Comparison of ENCODE assay signal across 25 mouse cellular contexts in the genomic region with DNA sequence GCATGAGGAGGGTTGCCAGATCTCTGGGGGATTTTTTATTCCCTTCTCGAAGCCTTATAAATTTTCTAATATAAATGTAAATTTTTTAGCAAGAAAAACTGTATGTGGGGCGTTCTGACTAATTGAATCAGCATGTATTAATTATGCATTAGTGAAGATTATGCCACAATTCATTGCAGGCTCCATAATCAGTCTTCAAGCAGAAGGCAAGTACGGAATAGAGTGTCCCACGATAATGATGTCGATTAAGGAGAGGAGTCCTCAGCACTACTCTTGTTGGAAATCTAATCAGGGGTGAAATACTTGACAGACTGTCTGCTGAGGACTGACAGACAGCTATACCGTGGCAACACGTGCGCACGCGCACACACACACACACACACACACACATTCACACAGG.
DNase-seq lines count a peak whose midpoint lies in the region; ATAC-seq and TF ChIP-seq lines count a peak whose summit lies in the region.
"Had no signal": no experiment of that assay in that cellular context is flagged by ENCODE, and none has a peak within 500 bp of the region (broad histone marks: within the 10 kb centered on the region; RNA-seq: fewer than 3 reads in every experiment).

No protein-coding gene starts in this region.

- H3K4me3 ChIP-seq in forebrain, postnatal 0 days (ENCODE audit: low read depth, low read length) = no peak overlapping the region
- H3K4me3 ChIP-seq in forebrain, embryonic 15.5 days = no peak overlapping the region
- H3K4me3 ChIP-seq in neural tube, embryonic 12.5 days = no peak overlapping the region
- no peak overlapping the region for H3K4me3 ChIP-seq in neural tube, embryonic 15.5 days (replicated peaks)
- H3K4me3 ChIP-seq in hindbrain, embryonic 15.5 days = no peak overlapping the region
- H3K4me3 ChIP-seq in midbrain, postnatal 0 days (ENCODE audit: low read depth, low read length) = no peak overlapping the region
- H3K4me3 ChIP-seq: embryonic facial prominence, embryonic 12.5 days; heart, embryonic 15.5 days; left cerebral cortex, adult 2 months; liver, embryonic 13.5 days; myocyte had no signal

- H3K9ac ChIP-seq in forebrain, postnatal 0 days = no peak overlapping the region
- no peak overlapping the region for H3K9ac ChIP-seq in forebrain, embryonic 15.5 days (replicated peaks)
- no peak overlapping the region for H3K9ac ChIP-seq in neural tube, embryonic 12.5 days
- H3K9ac ChIP-seq in neural tube, embryonic 15.5 days (replicated peaks) = no peak overlapping the region
- H3K9ac ChIP-seq in hindbrain, embryonic 15.5 days = no peak overlapping the region
- no peak overlapping the region for H3K9ac ChIP-seq in midbrain, postnatal 0 days (replicated peaks; ENCODE audit: low read length, poor library complexity, severe bottlenecking)
- H3K9ac ChIP-seq: embryonic facial prominence, embryonic 12.5 days; heart, embryonic 15.5 days; liver, embryonic 13.5 days had no signal

- ATAC-seq in forebrain, postnatal 0 days = peak; percentile 38; the same call in 1 of the 2 replicates
- ATAC-seq in forebrain, embryonic 15.5 days (replicated peaks) = no peak
- ATAC-seq in neural tube, embryonic 12.5 days (ENCODE audit: low FRiP score, low read depth) = 0 out of 2 replicates have a peak, but pooled peaks have one; percentile 28
- no peak for ATAC-seq in neural tube, embryonic 15.5 days (ENCODE audit: low FRiP score)
- peak; percentile 46; the same call in 1 of the 2 replicates for ATAC-seq in hindbrain, embryonic 15.5 days (ENCODE audit: low FRiP score, low read depth)
- peak; percentile 29; the same call in 1 of the 2 replicates for ATAC-seq in midbrain, postnatal 0 days (ENCODE audit: low FRiP score)
- ATAC-seq: Patski had no signal

- H3K36me3 ChIP-seq in forebrain, postnatal 0 days (ENCODE audit: insufficient read depth) = no peaks in the 10 kb centered on the region
- H3K36me3 ChIP-seq in forebrain, embryonic 15.5 days = no peaks in the 10 kb centered on the region
- no peaks in the 10 kb centered on the region for H3K36me3 ChIP-seq in neural tube, embryonic 12.5 days
- no peaks in the 10 kb centered on the region for H3K36me3 ChIP-seq in neural tube, embryonic 15.5 days
- H3K36me3 ChIP-seq in hindbrain, embryonic 15.5 days = no peaks in the 10 kb centered on the region
- H3K36me3 ChIP-seq in midbrain, postnatal 0 days (ENCODE audit: insufficient read depth, low read length) = no peaks in the 10 kb centered on the region
- H3K36me3 ChIP-seq: embryonic facial prominence, embryonic 12.5 days; heart, embryonic 15.5 days; liver, embryonic 13.5 days had no signal

- no peaks in the 10 kb centered on the region for H3K4me1 ChIP-seq in forebrain, postnatal 0 days (ENCODE audit: insufficient read depth)
- H3K4me1 ChIP-seq in forebrain, embryonic 15.5 days = 0 out of 2 replicates have a peak, but pooled peaks cover 5% of the 10 kb centered on the region
- no peaks in the 10 kb centered on the region; the same call in 1 of the 2 replicates for H3K4me1 ChIP-seq in neural tube, embryonic 12.5 days
- 0 out of 2 replicates have a peak, but pooled peaks cover 11% of the 10 kb centered on the region for H3K4me1 ChIP-seq in neural tube, embryonic 15.5 days
- peaks cover 8% of the 10 kb centered on the region for H3K4me1 ChIP-seq in hindbrain, embryonic 15.5 days (replicated peaks)
- no peaks in the 10 kb centered on the region for H3K4me1 ChIP-seq in midbrain, postnatal 0 days (ENCODE audit: insufficient read depth, low read length)
- H3K4me1 ChIP-seq: embryonic facial prominence, embryonic 12.5 days; heart, embryonic 15.5 days; liver, embryonic 13.5 days had no signal

- H3K27me3 ChIP-seq in forebrain, postnatal 0 days (ENCODE audit: insufficient read depth, low read length) = no peaks in the 10 kb centered on the region
- no peaks in the 10 kb centered on the region for H3K27me3 ChIP-seq in forebrain, embryonic 15.5 days
- H3K27me3 ChIP-seq in neural tube, embryonic 12.5 days (replicated peaks) = no peaks in the 10 kb centered on the region
- H3K27me3 ChIP-seq in neural tube, embryonic 15.5 days (replicated peaks) = no peaks in the 10 kb centered on the region
- H3K27me3 ChIP-seq in hindbrain, embryonic 15.5 days = no peaks in the 10 kb centered on the region
- H3K27me3 ChIP-seq in midbrain, postnatal 0 days (ENCODE audit: insufficient read depth, low read length) = no peaks in the 10 kb centered on the region
- H3K27me3 ChIP-seq: embryonic facial prominence, embryonic 12.5 days; heart, embryonic 15.5 days; liver, embryonic 13.5 days; Patski had no signal

- DNase-seq in forebrain, postnatal 0 days = no peak
- peak; percentile 27 for DNase-seq in midbrain, postnatal 0 days (ENCODE audit: low spot score)
- DNase-seq in c-Kit-positive CD71-positive TER-119-positive erythroid progenitor cells, embryonic 14.5 days (ENCODE audit: low spot score) = no peak
- DNase-seq: adrenal gland, postnatal 36 days; cerebellum, adult 11-12 months; cerebellum, postnatal 14 days; gastrocnemius, postnatal 36 days; heart, postnatal 36 days; kidney, adult 2 months; liver, embryonic 13.5 days; lung, adult 2 months; lung, postnatal 14 days; right cerebral cortex, postnatal 25 days; spleen, adult 18-20 months; thymus, postnatal 14 days had no signal

- TF ChIP-seq CTCF in forebrain, postnatal 0 days (IDR thresholded peaks at IDR 0.05; ENCODE audit: low read depth) = no peak
- TF ChIP-seq CTCF in midbrain, postnatal 0 days (IDR thresholded peaks at IDR 0.05) = no peak

- no peaks in the 10 kb centered on the region for H3K9me3 ChIP-seq in forebrain, postnatal 0 days (ENCODE audit: low read length)
- no peaks in the 10 kb centered on the region for H3K9me3 ChIP-seq in forebrain, embryonic 15.5 days
- H3K9me3 ChIP-seq in neural tube, embryonic 12.5 days = no peaks in the 10 kb centered on the region
- H3K9me3 ChIP-seq in neural tube, embryonic 15.5 days (replicated peaks) = no peaks in the 10 kb centered on the region
- H3K9me3 ChIP-seq in hindbrain, embryonic 15.5 days = no peaks in the 10 kb centered on the region
- no peaks in the 10 kb centered on the region for H3K9me3 ChIP-seq in midbrain, postnatal 0 days (ENCODE audit: low read length)
- H3K9me3 ChIP-seq: embryonic facial prominence, embryonic 12.5 days; heart, embryonic 15.5 days; liver, embryonic 13.5 days had no signal

- H3K4me2 ChIP-seq in forebrain, postnatal 0 days (ENCODE audit: low read depth) = no peak overlapping the region
- H3K4me2 ChIP-seq in forebrain, embryonic 15.5 days (replicated peaks) = no peak overlapping the region
- H3K4me2 ChIP-seq in neural tube, embryonic 12.5 days (replicated peaks) = no peak overlapping the region
- no peak overlapping the region for H3K4me2 ChIP-seq in neural tube, embryonic 15.5 days
- no peak overlapping the region for H3K4me2 ChIP-seq in hindbrain, embryonic 15.5 days
- H3K4me2 ChIP-seq in midbrain, postnatal 0 days (ENCODE audit: low read depth, low read length, poor library complexity, severe bottlenecking) = no peak overlapping the region
- H3K4me2 ChIP-seq: embryonic facial prominence, embryonic 12.5 days; heart, embryonic 15.5 days; liver, embryonic 13.5 days had no signal

- 74% methylated on average over 10 of the region's 10 CpGs for WGBS in forebrain, postnatal 0 days
- WGBS in forebrain, embryonic 15.5 days = 82% methylated on average over 10 of the region's 10 CpGs
- WGBS in neural tube, embryonic 12.5 days = 82% methylated on average over 10 of the region's 10 CpGs
- 69% methylated on average over 10 of the region's 10 CpGs for WGBS in neural tube, embryonic 15.5 days
- WGBS in hindbrain, embryonic 15.5 days = 60% methylated on average over 10 of the region's 10 CpGs
- 58% methylated on average over 10 of the region's 10 CpGs for WGBS in midbrain, postnatal 0 days

- H3K27ac ChIP-seq in forebrain, postnatal 0 days (ENCODE audit: low read depth, low read length) = no peak overlapping the region
- H3K27ac ChIP-seq in forebrain, embryonic 15.5 days (replicated peaks) = no peak overlapping the region
- H3K27ac ChIP-seq in neural tube, embryonic 12.5 days = no peak overlapping the region
- H3K27ac ChIP-seq in neural tube, embryonic 15.5 days (replicated peaks) = no peak overlapping the region
- H3K27ac ChIP-seq in hindbrain, embryonic 15.5 days (replicated peaks) = no peak overlapping the region
- H3K27ac ChIP-seq in midbrain, postnatal 0 days (ENCODE audit: low read depth, low read length) = no peak overlapping the region
- H3K27ac ChIP-seq: embryonic facial prominence, embryonic 12.5 days; heart, embryonic 15.5 days; kidney, postnatal 0 days; left cerebral cortex, adult 2 months; liver, embryonic 13.5 days had no signal

Comparison
In these comparisons a context has a peak if more than half of its experiments do, and no peak if none do; other contexts are left out.
1. ATAC-seq: peak in forebrain, postnatal 0 days (single experiment), neural tube, embryonic 12.5 days (single experiment), hindbrain, embryonic 15.5 days (single experiment) and midbrain, postnatal 0 days (single experiment); none in forebrain, embryonic 15.5 days (single experiment) and neural tube, embryonic 15.5 days (single experiment).